Comparison of ENCODE assay signal across 9 mouse cellular contexts in genomic region chr17:86947840-86948796, GRCm38 (mm10). TPM values are rescaled to one million over a fixed set of nuclear protein-coding genes. Genes with fewer than 3 reads are reported as not detected.
DNase-seq lines count a peak whose midpoint lies in the region; ATAC-seq lines count a peak whose summit lies in the region.
"Had no signal": no experiment of that assay in that cellular context is flagged by ENCODE, and none has a peak within 500 bp of the region (broad histone marks: within the 10 kb centered on the region; RNA-seq: fewer than 3 reads in every experiment).

Atp6v1e2 (minus strand) TSS chr17:86947897.

- H3K36me3 ChIP-seq in forebrain, embryonic 10.5 days (replicated peaks), result no peaks in the 10 kb centered on the region
- H3K36me3 ChIP-seq in hindbrain, embryonic 12.5 days, result no peaks in the 10 kb centered on the region
- H3K36me3 ChIP-seq in midbrain, embryonic 14.5 days (ENCODE audit: control insufficient read depth, insufficient read depth, low read length), result no peaks in the 10 kb centered on the region

- peak; percentile 37 for DNase-seq in layer of hippocampus, adult 9-11 months
- DNase-seq in layer of hippocampus, adult 8-10 months (ENCODE audit: low spot score in 2 of 2), result no peak
- no peak for DNase-seq in forebrain, embryonic 10.5 days (ENCODE audit: extremely low spot score, low spot score)
- DNase-seq in midbrain, embryonic 14.5 days, result peak; percentile 40
- no peak for DNase-seq in spleen, adult 18-20 months
- DNase-seq in MN1 (ENCODE audit: low spot score), result no peak
- DNase-seq: lung, embryonic 14.5 days had no signal

- no peak within 1 kb of the TSS for H3K4me2 ChIP-seq in hindbrain, embryonic 12.5 days (replicated peaks)
- no peak within 1 kb of the TSS for H3K4me2 ChIP-seq in midbrain, embryonic 14.5 days (ENCODE audit: low read length)
- H3K4me2 ChIP-seq: lung, embryonic 14.5 days had no signal

- ATAC-seq in hindbrain, embryonic 12.5 days (ENCODE audit: low FRiP score), result peak; percentile 48; the same call in 1 of the 2 replicates
- peak; percentile 31 for ATAC-seq in midbrain, embryonic 14.5 days (ENCODE audit: low FRiP score, low TSS enrichment)
- ATAC-seq in megakaryocyte, adult 5-6 weeks (ENCODE audit: poor library complexity, severe bottlenecking), result no peak

- no peaks in the 10 kb centered on the region for H3K9me3 ChIP-seq in forebrain, embryonic 10.5 days
- H3K9me3 ChIP-seq in hindbrain, embryonic 12.5 days (replicated peaks), result no peaks in the 10 kb centered on the region
- no peaks in the 10 kb centered on the region for H3K9me3 ChIP-seq in midbrain, embryonic 14.5 days (ENCODE audit: control insufficient read depth, low read length)

- H3K4me3 ChIP-seq in forebrain, embryonic 10.5 days, result no peak within 1 kb of the TSS
- H3K4me3 ChIP-seq in hindbrain, embryonic 12.5 days, result no peak within 1 kb of the TSS
- no peak within 1 kb of the TSS for H3K4me3 ChIP-seq in midbrain, embryonic 14.5 days (replicated peaks; ENCODE audit: low read depth, low read length)

- no peak within 1 kb of the TSS for H3K9ac ChIP-seq in hindbrain, embryonic 12.5 days
- no peak within 1 kb of the TSS for H3K9ac ChIP-seq in midbrain, embryonic 14.5 days (replicated peaks; ENCODE audit: low read length)
- H3K9ac ChIP-seq: lung, embryonic 14.5 days had no signal

- 87% methylated on average over 28 of the region's 28 CpGs for WGBS in forebrain, embryonic 10.5 days
- 74% methylated on average over 28 of the region's 28 CpGs for WGBS in hindbrain, embryonic 12.5 days
- WGBS in midbrain, embryonic 14.5 days, result 45% methylated on average over 28 of the region's 28 CpGs

- peak within 1 kb of the TSS; percentile 44; the same call in 1 of the 2 replicates for H3K27ac ChIP-seq in forebrain, embryonic 10.5 days
- H3K27ac ChIP-seq in hindbrain, embryonic 12.5 days, result no peak within 1 kb of the TSS
- H3K27ac ChIP-seq in midbrain, embryonic 14.5 days (replicated peaks; ENCODE audit: low read depth, low read length), result peak within 1 kb of the TSS; percentile 4; the same call in 1 of the 2 replicates

- H3K4me1 ChIP-seq in forebrain, embryonic 10.5 days, result peaks cover 10% of the 10 kb centered on the region
- peaks cover 5% of the 10 kb centered on the region; the same call in 1 of the 2 replicates for H3K4me1 ChIP-seq in hindbrain, embryonic 12.5 days
- peaks cover 11% of the 10 kb centered on the region; the same call in 1 of the 2 replicates for H3K4me1 ChIP-seq in midbrain, embryonic 14.5 days (ENCODE audit: control insufficient read depth, insufficient read depth, low read length)

- H3K27me3 ChIP-seq in forebrain, embryonic 10.5 days (ENCODE audit: poor library complexity, severe bottlenecking), result no peaks in the 10 kb centered on the region
- peaks cover 6% of the 10 kb centered on the region; the same call in 1 of the 2 replicates for H3K27me3 ChIP-seq in hindbrain, embryonic 12.5 days
- H3K27me3 ChIP-seq in midbrain, embryonic 14.5 days (ENCODE audit: control insufficient read depth, insufficient read depth, low read length), result no peaks in the 10 kb centered on the region

RNA-seq across cellular contexts. Expression of gene Atp6v1e2, which starts in this region (rescaled TPM):
- not detected for total RNA-seq in layer of hippocampus, adult 8-10 months (2022)
- not detected in 2 replicates for polyA plus RNA-seq in forebrain, embryonic 10.5 days (2016; fragmentation: Nextera tagmentation; extraction: Ambion mirVana)
- polyA plus RNA-seq in hindbrain, embryonic 12.5 days (2016; fragmentation: Nextera tagmentation; extraction: Ambion mirVana), result not detected in 2 replicates
- not detected in 2 replicates for polyA plus RNA-seq in midbrain, embryonic 14.5 days (2014; fragmentation: Nextera tagmentation; extraction: Ambion mirVana)
- not detected in 2 replicates for total RNA-seq in megakaryocyte, adult 5-6 weeks (2015)
- total RNA-seq in megakaryocyte, adult 5-6 weeks (2017), result not detected in 2 replicates
- polyA plus RNA-seq: lung, embryonic 14.5 days had no signal

Comparison
In these comparisons a context has a peak if more than half of its experiments do, and no peak if none do; other contexts are left out.
1. Peak in ATAC-seq in hindbrain, embryonic 12.5 days; RNA of the gene not detected or under 1 TPM.
2. Peak in DNase-seq, ATAC-seq and H3K27ac ChIP-seq in midbrain, embryonic 14.5 days; RNA of the gene not detected or under 1 TPM.